Mouse (Mus musculus): Measurements from ENCODE around the gene 4930432K21Rik. TPM values are rescaled to one million over a fixed set of nuclear protein-coding genes. Genes with fewer than 3 reads are reported as not detected.
A peak's percentile ranks its signal among the peaks of the same experiment; 100 is the strongest.

4930432K21Rik gene
- polyA plus RNA-seq, 1 experiment: 0.24 TPM

- TF ChIP-seq MYOD1 (IDR thresholded peaks at IDR 0.05; ENCODE audit: control insufficient read depth in 1 of 3, insufficient read length in 2 of 3, low read depth in 2 of 3) (no peak), REST (IDR thresholded peaks at IDR 0.05; ENCODE audit: insufficient read depth, insufficient read length) (no peak), E2F4 (IDR thresholded peaks at IDR 0.05; ENCODE audit: insufficient read depth) (no peak), POLR2AphosphoS2 (IDR thresholded peaks at IDR 0.05; ENCODE audit: insufficient read length, low read depth) (no peak)
Observed at GRCm38 (mm10) chr8:84184085-84185043, 36.5 kb downstream of the 4930432K21Rik start.

GRCm38 (mm10) chr8:84185117-84185516 lies 37.3 kb downstream of the 4930432K21Rik start, which contains the start of gene Nanos3:
Gene Nanos3, minus strand, starts transcription at chr8:84185217.
- peak within 1 kb of the TSS; percentile 78 for H3K4me2 ChIP-seq (ENCODE audit: low read depth)
- H3K36me3 ChIP-seq (ENCODE audit: control insufficient read depth, insufficient read depth): no peaks in the 10 kb centered on the region
- H3K27me3 ChIP-seq (ENCODE audit: control insufficient read depth, insufficient read depth, insufficient read length): no peaks in the 10 kb centered on the region
- peak within 1 kb of the TSS; percentile 69 for H3ac ChIP-seq (ENCODE audit: control insufficient read depth, insufficient read length)
- no peaks in the 10 kb centered on the region for H3K79me2 ChIP-seq (ENCODE audit: control insufficient read depth, insufficient read depth)
- TF ChIP-seq MYOG (IDR thresholded peaks at IDR 0.05; ENCODE audit: control insufficient read depth in 1 of 3, insufficient read depth in 1 of 3, insufficient read length in 2 of 3, low read depth in 2 of 3) (no peak), MAX (IDR thresholded peaks at IDR 0.05; ENCODE audit: low read depth) (no peak), TCF3 (IDR thresholded peaks at IDR 0.05; ENCODE audit: insufficient read length, low read depth) (no peak), CEBPB (IDR thresholded peaks at IDR 0.05; ENCODE audit: insufficient read depth, poor library complexity, severe bottlenecking) (no peak), SRF (IDR thresholded peaks at IDR 0.05; ENCODE audit: control insufficient read depth, insufficient read length, low read depth) (no peak), MYOD1 (IDR thresholded peaks at IDR 0.05; ENCODE audit: control insufficient read depth in 1 of 3, insufficient read length in 2 of 3, low read depth in 2 of 3) (no peak), POLR2A (IDR thresholded peaks at IDR 0.05; ENCODE audit: insufficient read length, low read depth) (no peak), POLR2AphosphoS2 (IDR thresholded peaks at IDR 0.05; ENCODE audit: insufficient read length, low read depth) (no peak), USF1 (IDR thresholded peaks at IDR 0.05; ENCODE audit: low read depth) (no peak), TCF12 (IDR thresholded peaks at IDR 0.05; ENCODE audit: insufficient read depth, poor library complexity, severe bottlenecking) (no peak), E2F4 (IDR thresholded peaks at IDR 0.05; ENCODE audit: insufficient read depth) (no peak), REST (IDR thresholded peaks at IDR 0.05; ENCODE audit: insufficient read depth, insufficient read length) (no peak)
- peak within 1 kb of the TSS; percentile 28 for H3K4me3 ChIP-seq

More at GRCm38 (mm10) chr8:84184085-84185043, 36.5 kb downstream of the 4930432K21Rik start:
- no peaks in the 10 kb centered on the region for H3K36me3 ChIP-seq (ENCODE audit: control insufficient read depth, insufficient read depth)
- no peaks in the 10 kb centered on the region for H3K79me2 ChIP-seq (ENCODE audit: control insufficient read depth, insufficient read depth)
- H3K4me2 ChIP-seq (ENCODE audit: low read depth): peak overlapping the region; percentile 78
- H3K4me3 ChIP-seq: peak overlapping the region; percentile 28
- peak overlapping the region; percentile 69 for H3ac ChIP-seq (ENCODE audit: control insufficient read depth, insufficient read length)
- no peaks in the 10 kb centered on the region for H3K27me3 ChIP-seq (ENCODE audit: control insufficient read depth, insufficient read depth, insufficient read length)

- no peaks in the 10 kb centered on the region for H3K36me3 ChIP-seq (ENCODE audit: control insufficient read depth, insufficient read depth)
- TF ChIP-seq POLR2A (IDR thresholded peaks at IDR 0.05; ENCODE audit: insufficient read length, low read depth) (no peak), TCF3 (IDR thresholded peaks at IDR 0.05; ENCODE audit: insufficient read length, low read depth) (no peak), CEBPB (IDR thresholded peaks at IDR 0.05; ENCODE audit: insufficient read depth, poor library complexity, severe bottlenecking) (no peak), POLR2AphosphoS2 (IDR thresholded peaks at IDR 0.05; ENCODE audit: insufficient read length, low read depth) (no peak), SRF (IDR thresholded peaks at IDR 0.05; ENCODE audit: control insufficient read depth, insufficient read length, low read depth) (no peak), MAX (IDR thresholded peaks at IDR 0.05; ENCODE audit: low read depth) (no peak), REST (IDR thresholded peaks at IDR 0.05; ENCODE audit: insufficient read depth, insufficient read length) (no peak), USF1 (IDR thresholded peaks at IDR 0.05; ENCODE audit: low read depth) (no peak), TCF12 (IDR thresholded peaks at IDR 0.05; ENCODE audit: insufficient read depth, poor library complexity, severe bottlenecking) (no peak), MYOG (IDR thresholded peaks at IDR 0.05; ENCODE audit: control insufficient read depth in 1 of 3, insufficient read depth in 1 of 3, insufficient read length in 2 of 3, low read depth in 2 of 3) (no peak), E2F4 (IDR thresholded peaks at IDR 0.05; ENCODE audit: insufficient read depth) (no peak)
- H3K79me2 ChIP-seq (ENCODE audit: control insufficient read depth, insufficient read depth): no peaks in the 10 kb centered on the region
- peak overlapping the region; percentile 6 for H3K4me3 ChIP-seq
- H3ac ChIP-seq (ENCODE audit: control insufficient read depth, insufficient read length): no peak overlapping the region
- peak overlapping the region; percentile 89 for H3K4me2 ChIP-seq (ENCODE audit: low read depth)
- H3K27me3 ChIP-seq (ENCODE audit: control insufficient read depth, insufficient read depth, insufficient read length): no peaks in the 10 kb centered on the region
Observed at GRCm38 (mm10) chr8:84186547-84186946, 38.7 kb downstream of the 4930432K21Rik start.

GRCm38 (mm10) chr8:84187065-84187755 lies 39.4 kb downstream of the 4930432K21Rik start:
- no peak for TF ChIP-seq E2F4 (IDR thresholded peaks at IDR 0.05; ENCODE audit: insufficient read depth)
- TF ChIP-seq USF1 (IDR thresholded peaks at IDR 0.05; ENCODE audit: low read depth): no peak
- H3K27me3 ChIP-seq (ENCODE audit: control insufficient read depth, insufficient read depth, insufficient read length): no peaks in the 10 kb centered on the region
- peak overlapping the region; percentile 89 for H3K4me2 ChIP-seq (ENCODE audit: low read depth)
- H3K4me3 ChIP-seq: peak overlapping the region; percentile 6
- no peak overlapping the region for H3ac ChIP-seq (ENCODE audit: control insufficient read depth, insufficient read length)
- H3K79me2 ChIP-seq (ENCODE audit: control insufficient read depth, insufficient read depth): no peaks in the 10 kb centered on the region
- H3K36me3 ChIP-seq (ENCODE audit: control insufficient read depth, insufficient read depth): no peaks in the 10 kb centered on the region
